Mouse (Mus musculus): ENCODE measurements at regions not wholly inside any gene's neighbourhood (a gene's known extent, or its start where the extent isn't known, plus 50 kb on each side); places are given as distances from the start of the nearest gene placed in this dataset.

DNA sequence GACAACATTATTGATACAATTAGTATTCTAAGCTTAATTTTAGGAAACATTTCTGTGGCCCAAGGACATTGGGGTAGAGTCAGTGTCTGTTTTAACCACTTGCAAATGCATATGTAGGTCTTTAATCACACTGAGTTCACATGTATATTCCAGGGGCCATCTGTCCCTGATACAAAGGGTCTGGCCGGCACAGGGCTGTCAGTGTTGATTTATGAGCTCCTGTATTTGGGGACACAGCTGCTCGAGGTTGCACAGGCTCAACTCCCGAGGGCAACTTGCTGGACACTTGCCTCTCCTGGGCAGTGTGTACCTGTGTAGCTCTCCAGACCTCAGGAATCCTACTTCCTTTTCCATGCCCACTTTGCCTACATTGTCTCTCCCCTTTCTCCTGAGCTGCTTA, 221.0 kb downstream of the Abcc12 start:
- DNase-seq: no peak

DNA sequence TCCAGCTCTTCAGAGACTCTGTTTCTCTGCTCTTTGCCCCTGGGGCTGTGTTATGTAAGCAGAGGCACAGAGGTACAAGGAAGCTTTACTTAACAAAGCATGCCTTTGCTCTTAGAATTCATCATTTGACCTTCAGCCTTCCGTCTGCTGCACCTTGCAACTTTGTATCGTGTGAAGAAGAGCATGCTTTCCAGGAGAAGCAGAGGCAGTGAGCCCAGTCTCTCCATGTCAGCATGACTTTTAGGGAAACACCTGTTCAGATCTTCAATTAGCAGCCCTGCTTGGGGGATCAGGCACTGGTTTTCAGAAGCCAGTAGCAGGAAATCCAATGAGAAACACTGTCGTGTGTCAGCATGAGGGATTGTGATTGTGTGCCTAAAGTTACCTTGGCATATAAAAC, 226.7 kb downstream of the Abcc12 start:
- DNase-seq: no peak

DNA sequence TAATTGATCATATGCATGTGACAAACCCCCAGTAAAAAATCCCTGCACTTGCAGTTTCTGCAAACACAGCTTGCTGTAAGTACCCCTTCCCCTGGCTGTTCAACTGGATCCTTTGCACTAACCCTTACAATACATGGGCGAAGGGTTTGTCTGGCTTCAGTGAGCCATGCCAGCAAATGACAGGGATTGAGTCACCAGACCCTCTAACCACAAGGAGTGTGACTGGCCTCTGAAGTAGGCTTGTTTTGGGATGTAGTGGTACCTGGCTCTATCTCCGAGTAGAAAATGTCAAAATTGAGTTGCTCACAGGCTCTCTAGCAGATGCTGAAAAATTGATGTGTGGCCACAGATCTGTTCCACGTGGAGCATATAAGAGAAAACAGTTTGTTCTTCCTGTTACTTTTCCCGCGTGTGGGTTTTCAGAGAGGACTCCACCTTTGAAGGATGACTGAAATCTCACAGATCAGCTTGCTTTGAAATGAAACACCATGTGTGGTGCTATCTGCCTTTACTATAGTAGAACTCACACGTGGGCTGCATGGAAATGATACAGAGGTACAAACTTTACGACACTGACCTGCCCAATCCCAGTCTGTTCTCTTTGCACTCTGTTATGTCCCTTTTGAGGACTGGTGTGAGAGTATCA, 228.8 kb downstream of the Abcc12 start:
- DNase-seq: no peak

DNA sequence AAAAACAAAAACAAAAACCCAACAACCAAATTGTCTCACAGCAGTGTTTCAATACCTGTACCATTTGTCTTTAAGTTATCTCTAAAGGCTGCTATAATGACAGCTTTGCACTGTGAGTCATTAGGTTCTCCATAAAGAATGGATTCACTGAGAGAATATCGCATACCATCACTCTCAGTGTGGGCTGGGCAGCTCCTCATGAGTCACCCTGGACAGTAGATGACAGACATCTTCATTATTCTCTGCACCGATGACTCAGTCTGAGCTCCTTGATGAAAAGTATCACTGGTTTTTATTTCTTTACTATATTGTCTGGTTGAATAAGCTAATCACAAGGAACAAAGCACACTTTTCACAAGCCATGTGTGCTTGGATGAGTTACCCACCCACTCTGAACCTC, 230.4 kb downstream of the Abcc12 start:
- no peak for DNase-seq

DNA sequence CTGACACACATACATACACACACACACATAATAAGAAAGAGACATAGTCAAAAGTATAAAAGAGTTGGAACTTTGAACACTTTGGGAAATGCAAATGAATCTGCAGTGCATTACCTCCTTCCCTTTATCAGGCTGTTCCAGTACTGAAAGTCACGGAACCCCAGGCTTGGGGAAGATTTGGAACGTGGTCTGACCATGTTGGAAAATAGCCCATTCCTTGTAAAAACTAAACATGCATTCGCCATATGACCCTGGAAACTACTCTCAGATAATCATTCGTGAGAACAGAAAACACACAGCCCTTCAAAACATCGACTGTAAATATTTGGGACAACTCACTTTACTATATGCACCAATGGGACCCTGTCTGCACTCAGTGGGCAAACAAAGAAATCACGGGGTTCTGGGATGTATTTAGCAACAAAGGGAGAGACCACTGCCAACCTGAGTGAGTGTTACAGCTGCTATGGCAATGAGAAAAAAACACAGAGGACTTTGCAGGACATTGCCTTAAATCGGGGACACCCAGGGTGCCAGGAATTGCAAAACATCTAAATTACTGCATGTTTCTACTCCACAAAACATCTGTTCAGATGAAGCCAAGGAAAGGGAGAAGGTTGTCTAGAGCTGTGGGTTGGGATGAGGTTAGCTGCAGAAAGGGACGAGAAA, 238.3 kb downstream of the Abcc12 start:
- DNase-seq: no peak

DNA sequence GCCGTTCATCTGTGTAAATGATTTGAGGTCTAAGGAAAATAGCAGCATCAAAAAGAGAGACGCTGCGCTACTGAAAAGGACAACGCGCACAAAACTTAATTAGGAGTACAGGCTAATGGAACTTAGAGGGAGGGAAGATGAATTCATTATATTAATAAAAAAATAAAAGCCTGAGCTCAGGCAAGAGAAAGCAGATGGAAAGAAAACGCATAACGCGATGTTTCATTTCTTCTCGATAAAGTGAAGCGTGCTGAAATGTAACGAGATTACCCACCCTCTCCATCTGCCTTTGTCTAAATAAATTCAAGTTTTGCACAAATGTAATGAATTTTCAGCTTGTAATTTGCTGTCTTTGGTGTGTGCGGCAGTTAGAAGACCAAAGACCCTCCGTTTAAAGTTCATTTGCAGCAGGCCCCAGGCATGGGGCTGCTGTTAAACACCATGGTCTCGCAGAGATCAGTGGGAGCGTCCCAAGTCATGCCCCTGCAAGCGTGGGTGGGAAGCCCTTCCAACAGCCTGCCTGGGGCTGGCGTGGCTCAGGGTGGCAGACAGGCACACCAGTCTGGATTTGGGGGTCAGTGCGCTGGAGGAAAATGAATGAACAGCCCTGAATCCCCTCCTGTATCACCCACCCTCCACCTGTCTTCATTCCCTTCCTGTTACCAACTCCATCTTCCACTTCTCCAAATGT, 241.8 kb downstream of the Abcc12 start:
- DNase-seq: no peak

DNA sequence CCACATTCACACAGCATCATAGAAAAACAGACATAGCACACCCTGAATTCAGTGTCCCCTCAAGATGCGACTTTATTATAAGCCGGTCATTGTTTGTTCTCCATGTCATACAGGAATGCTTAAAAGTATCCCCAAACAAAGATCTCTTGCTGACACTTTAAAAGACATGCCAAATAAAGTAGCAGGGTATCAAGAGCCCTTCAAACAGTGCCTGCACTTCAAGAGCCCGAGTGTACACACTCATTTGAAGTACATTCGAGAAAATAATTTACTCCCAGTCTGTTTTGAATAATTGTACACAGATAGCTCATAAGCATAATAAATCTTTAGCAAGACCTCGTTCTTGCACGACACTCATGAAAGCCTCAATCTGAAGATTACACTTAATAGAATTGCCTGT, 249.1 kb downstream of the Abcc12 start:
- no peak for DNase-seq

DNA sequence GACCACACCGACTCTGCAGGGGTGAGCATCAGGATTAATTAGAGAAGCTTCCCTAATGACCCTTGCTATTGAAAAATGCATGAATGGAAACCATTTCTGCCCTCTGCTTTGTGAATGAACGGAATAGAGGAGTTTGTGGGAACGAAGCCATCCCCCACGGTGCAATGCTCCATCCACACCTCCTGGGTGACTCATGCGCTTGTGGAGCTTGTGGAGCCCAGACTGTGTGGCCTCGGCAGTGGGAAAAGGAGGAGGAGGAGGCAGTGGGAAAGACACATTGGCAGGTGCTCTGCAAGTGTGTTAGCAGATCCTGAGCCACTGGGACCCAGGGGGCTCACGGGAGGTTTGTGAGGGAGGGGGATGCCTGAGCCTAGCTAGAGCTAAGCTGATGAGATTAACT, 251.9 kb downstream of the Abcc12 start:
- DNase-seq: peak; percentile 75

DNA sequence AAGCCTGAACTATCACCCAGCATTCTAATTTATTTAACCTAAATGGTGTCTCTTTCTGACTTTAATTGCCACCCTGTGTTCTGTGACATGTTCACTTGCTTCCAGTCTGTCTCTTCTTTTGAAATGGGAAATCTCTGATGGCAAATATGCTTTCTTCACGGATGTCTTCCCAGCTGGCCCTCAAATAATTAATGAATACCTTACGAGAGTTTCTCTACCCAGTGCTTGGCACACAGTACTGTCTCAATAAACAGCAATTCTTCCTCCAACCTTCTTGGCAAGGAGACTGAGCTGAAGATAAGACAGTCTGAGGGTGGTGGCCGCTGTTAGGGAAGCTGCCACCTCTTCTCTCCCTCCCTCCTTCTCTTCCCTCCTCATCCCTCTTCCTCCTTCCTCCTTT, 252.5 kb downstream of the Abcc12 start:
- peak; percentile 40 for DNase-seq

DNA sequence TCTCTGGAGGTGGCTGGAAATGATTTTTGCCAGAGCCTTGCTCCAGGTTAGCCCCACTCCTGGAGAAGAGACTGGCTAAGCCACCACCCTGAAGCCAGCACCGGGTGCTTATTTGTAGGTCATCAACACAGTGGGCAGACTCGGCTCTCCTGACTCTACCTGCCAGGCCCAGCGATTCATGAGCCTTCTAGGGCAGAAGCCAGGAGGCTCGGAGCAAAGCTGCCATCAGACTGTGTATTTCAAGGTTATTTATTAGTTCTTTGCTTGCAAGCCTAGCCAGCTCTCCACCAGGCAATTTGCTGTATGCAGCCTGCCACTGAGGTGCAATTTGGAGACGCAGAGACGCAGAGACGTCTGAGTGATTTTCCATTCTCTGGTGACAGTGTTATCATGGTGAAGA, 255.4 kb downstream of the Abcc12 start:
- DNase-seq: no peak

DNA sequence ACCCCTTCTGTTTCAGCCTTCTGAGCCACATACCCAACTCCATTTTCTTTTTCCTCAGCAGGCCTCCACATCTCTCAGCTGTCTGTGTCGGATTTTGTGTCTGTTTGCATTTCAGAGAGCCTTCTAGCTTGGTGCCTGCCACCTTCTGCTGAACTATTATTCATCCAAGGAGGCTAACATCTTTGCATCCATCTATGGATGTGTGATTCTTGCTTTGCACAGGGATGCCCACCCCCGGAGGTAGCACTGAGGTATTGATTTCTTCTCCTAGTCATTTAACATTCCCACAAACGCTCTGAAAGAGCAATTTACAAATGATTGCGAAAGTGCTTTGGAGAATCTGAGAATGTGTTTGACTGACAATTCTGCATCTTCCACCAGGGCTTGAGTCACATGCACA, 255.9 kb downstream of the Abcc12 start:
- no peak for DNase-seq

DNA sequence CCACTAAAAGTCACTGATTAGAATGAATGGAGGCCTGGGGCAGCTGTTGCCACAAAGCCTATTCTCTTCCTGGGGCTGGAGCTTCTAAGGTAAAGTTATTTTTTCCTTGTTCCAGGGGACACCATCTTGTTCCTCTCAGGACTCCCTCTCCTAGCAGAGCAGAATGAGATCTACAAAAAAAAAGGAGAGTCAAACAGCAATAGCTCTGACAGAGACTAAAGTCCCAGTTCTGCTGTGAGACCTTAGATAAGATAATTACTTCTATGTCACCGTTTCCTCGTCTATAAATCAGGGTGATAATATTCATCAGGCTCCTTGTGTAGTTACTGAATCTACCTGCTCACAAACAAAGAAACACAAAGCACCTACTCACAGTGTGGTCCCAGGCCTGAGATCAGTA, 256.7 kb downstream of the Abcc12 start:
- no peak for DNase-seq

DNA sequence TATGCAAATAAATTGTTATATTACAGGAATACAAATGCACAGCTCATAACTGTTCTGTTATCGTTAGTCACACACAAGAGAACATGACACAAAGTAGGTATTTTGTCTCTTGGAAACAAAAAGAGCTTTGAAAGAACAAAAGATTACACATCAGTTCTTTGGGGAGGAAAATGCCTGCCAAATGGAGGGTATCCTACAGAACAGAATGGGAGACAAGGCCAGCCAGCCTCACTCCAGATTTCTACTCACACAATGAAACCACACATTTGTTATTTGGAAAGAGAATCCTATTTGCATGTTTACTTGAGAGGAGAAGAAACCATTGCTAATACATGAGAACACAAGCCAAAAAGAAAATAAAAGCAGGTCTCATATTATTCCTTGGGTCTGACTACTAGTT, 258.0 kb downstream of the Abcc12 start:
- no peak for DNase-seq

DNA sequence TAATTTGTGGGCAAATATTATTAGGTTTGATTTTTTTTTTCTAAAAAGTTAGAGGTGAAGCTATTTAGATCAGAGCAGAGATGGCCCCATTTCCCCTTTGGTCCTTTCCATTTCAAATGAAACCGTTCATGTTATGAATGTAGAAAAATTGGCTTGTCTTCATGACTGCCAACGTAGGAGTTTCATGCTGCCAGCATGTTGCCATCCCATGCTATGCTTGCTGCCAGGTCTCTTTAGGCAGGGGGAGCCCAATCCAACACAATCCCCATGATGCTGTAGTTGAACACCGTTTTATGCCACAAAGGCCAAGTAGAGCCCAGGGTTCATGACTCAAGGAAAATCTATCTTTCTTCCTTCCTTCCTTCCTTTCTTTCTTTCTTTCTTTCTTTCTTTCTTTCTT, 259.5 kb downstream of the Abcc12 start:
- DNase-seq: no peak

DNA sequence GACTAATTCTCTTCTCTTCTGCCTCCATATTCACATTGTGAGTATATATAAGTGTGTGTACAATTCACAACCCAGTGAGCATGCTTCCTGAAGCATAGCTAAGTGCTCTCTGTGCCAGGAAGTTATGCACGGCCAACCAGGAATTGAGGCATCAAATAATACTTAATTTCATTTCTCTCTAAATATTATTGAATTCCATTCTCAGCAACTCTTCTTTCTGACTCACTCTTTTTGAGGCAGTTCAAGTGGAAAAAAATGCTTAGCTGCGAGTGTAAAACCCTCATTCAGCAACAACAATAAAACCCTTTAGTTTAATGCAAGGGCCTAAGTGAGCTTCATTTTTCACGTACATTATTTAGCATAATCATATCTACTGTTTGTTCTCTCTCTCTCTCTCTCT, 262.0 kb downstream of the Abcc12 start:
- DNase-seq: no peak

DNA sequence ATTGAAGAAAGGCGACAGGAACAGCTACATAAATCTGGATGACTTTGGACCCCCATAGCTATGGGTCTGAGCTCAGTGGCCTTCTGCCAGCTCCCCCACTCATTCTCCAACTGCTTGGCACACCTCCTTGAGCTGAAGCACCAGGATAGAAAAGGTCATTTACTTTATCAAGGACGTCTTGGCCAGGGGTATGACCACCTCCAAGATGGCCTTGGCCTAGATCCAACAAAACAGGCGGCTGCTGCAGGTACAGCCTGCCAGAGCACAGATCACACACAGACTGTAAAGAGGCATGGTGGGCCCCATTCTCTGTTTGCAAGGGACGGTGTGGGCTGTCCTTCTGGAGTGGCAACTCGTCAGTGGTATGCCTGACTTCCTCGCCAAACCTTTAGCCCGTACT, 264.2 kb downstream of the Abcc12 start:
- no peak for DNase-seq

DNA sequence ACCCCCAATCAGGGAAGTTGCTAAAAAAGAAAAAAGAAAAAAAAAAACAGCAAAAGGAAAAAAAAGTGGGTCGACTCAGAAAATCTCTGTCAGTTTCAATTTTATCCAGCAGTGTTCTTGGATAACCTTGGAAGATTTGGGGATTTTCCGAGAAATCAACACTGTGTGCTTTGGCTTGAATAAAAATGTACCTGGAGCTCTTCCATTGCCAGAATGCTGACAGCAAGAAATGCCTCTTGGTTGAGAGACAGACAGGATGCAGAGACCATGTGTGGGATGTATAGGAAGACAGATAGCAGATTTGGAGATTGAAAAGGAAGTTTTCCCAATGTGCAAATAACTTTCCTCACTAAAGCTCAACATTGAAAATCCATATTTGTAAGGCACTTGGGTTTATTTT, 271.0 kb downstream of the Abcc12 start:
- DNase-seq: no peak

DNA sequence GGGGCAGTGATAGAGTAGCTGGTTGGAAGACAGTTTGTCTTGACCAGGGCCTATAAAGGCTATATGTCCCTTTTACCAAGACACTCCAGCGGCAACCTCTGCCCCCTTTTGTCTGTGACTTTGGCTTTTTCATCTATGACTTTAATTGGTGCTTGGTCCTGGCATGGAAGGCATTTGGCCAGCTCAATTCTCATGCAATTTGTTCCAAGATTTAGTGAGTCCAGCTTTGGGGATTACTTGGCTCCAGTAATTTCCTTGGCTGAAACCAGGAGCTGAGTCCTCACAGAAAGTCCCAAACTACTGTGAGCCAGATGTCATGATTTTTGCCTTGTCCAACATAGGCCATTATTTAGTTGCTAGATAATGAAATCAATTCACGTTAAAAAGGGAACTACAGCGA, 273.1 kb downstream of the Abcc12 start:
- no peak for DNase-seq

DNA sequence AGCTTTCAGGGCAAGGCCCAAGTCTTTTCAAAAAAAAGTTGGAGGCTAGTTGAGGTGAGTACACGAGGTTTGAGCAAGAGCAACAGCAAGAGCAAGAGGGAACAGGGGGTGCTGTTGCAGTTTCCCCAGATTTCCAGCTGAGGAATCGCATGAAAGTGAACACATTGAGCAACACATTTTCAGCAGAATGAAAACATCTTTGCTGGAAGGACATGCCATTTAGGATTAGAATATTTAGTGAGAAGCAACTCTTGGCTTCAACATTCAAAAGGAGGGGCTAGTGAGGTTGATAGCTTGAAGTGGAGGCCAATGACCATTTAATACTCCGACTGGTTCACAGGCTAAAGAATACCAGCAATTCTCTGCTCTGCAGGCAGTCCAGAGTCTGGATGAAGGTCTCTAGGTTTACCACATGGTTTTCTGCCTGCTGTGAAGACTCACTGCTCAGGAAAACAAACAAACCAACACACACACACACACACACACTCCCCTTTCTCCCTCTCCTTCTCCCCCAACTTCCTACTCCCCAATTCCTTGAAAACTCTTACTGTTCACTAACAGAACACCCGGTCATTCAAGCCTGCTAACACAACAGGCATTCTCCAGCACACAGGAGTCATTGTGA, 278.5 kb downstream of the Abcc12 start:
- no peak for DNase-seq

DNA sequence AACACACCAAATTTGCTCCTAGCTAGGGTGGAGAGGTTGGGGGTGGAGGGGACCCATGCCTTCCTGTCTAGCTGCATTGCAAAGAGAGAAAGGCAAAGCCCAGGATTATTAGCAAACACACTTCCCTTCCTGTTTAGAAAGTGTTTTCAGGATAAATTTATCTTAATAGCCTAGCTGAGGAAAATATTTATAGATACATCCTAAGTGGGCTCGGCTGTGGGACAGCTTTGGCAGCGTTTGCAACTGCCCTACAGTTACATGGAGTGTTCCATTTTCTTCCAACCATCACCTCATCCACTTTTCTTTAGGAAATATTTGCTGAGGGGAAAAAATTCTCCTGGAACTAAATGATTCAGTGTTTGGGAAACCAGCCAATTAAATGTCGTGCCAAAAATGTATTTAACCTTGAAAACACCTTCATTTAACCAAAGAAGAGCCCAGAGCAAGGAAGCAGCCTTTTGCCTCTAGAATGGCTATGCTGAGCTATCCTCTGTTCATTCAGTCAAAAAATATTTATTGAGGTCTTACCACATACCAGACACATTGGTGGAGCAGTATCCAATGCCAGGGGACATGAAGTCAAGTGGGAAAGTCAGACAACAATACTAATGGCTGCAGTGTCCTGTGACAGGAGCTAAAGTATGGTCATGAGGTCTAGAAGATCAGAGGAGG, 291.6 kb downstream of the Abcc12 start:
- DNase-seq: no peak

DNA sequence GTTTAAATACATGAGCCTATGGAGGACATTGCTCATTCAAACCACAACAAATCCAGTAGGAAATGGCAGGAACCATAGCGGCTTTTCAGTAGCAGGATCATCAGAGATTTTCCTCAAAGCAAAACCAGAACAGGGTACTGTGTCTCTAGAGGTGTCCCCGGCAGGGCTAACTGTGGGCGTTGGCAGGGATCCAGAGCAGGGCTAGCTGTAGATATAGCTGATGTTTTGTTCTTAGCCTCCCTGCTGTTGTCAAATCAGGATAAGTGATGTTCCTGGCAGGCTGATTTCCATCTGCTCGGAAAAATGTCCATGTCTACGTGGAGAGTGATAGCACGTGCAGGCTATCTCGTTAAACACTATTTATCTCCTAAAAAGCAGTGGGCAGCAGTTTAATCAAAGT, 297.6 kb downstream of the Abcc12 start:
- peak; percentile 34 for DNase-seq

DNA sequence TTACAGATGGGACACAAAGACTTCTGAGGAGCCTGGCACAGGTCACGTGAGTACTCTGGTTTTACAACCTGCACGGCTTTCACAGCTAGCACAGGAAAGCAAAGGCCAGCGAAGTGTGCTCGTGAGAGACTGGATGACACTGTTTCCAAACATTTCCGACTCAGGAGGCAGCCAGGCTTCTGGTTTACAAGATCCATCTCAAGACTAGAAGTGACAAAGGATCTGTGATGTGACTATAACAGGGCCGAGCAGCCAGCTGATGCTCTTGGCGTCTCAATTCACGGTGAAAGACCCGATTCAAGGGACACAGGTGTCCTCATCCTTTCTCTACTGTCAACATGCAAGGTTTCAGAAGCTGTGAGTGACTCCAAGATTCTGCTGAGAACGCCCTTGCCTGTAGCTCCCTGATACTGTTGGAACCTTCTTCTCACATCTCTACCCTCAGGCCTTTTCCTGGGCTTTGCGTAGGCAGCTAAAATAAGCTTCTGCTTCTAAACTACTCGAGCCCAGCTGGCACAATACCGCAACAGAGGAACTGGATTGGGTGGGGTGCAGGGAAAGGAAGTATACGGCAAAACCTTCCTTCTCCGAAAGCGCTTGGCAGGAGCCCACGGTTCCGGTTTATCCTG, 300.3 kb downstream of the Abcc12 start:
- DNase-seq: no peak

DNA sequence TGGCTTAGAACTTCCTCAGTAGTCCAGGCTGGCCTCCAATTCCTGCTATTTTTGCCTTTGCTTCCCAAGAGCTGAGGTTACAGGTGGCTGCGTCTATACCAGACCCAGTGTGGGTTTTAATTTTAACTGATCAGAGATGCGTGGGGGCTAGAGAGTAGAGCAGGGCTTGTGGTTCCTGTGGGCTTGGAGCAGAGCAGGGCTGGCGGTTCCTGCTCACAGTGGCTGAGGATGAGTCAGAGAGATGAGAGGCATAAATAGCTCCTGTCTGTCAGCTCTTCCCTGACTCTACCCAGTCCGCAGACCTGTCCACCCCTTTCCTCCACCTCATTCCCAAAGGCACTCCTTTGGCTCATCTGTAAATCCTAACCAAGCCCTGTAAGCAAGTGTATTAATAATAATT, 304.8 kb downstream of the Abcc12 start:
- DNase-seq: no peak
